Mouse (Mus musculus) spleen, postnatal 14 days (tissue): Measurements from ENCODE around the gene Olfr324.

ENCODE experiments used
- DNase-seq, 2 experiments: peaks; one replicate each; pipeline ENCODE4 v3.0.0; 2021 to 2022; ENCODE audit warnings: low spot score in 2 of 2

Olfr324 gene

GRCm38 (mm10) chr11:58594814-58595213, at the start of gene Olfr324:
TSS of gene Olfr324 (plus strand) at chr11:58595114.
- no peak for DNase-seq

- no peak for DNase-seq
Observed at GRCm38 (mm10) chr11:58546322-58546721, 48.6 kb upstream of the Olfr324 start, which contains the start of gene Olfr329-ps. TSS of gene Olfr329-ps (minus strand) at chr11:58546422.

- no peak for DNase-seq
Observed at GRCm38 (mm10) chr11:58555536-58555935, 39.4 kb upstream of the Olfr324 start, which contains the start of gene Olfr328. TSS of gene Olfr328 (minus strand) at chr11:58555636.

- DNase-seq: no peak
Observed at GRCm38 (mm10) chr11:58570405-58570804, 24.5 kb upstream of the Olfr324 start, which contains the start of gene Olfr224. TSS of gene Olfr224 (minus strand) at chr11:58570553.

GRCm38 (mm10) chr11:58577430-58577829, 17.5 kb upstream of the Olfr324 start, which contains the start of gene Olfr325:
TSS of gene Olfr325 (plus strand) at chr11:58577730.
- DNase-seq: no peak

GRCm38 (mm10) chr11:58578636-58579035, 16.3 kb upstream of the Olfr324 start:
- no peak for DNase-seq

- DNase-seq: peak; percentile 46 to 63
Observed at GRCm38 (mm10) chr11:58587898-58588348, 7.0 kb upstream of the Olfr324 start.

GRCm38 (mm10) chr11:58588620-58589250, 6.2 kb upstream of the Olfr324 start:
- no peak for DNase-seq

GRCm38 (mm10) chr11:58597837-58598236, 2.9 kb downstream of the Olfr324 start:
- DNase-seq: no peak

GRCm38 (mm10) chr11:58602062-58602461, 7.1 kb downstream of the Olfr324 start:
- no peak for DNase-seq

- no peak for DNase-seq
Observed at GRCm38 (mm10) chr11:58602800-58603560, 8.1 kb downstream of the Olfr324 start.

GRCm38 (mm10) chr11:58604688-58605087, 9.8 kb downstream of the Olfr324 start:
- no peak for DNase-seq

- DNase-seq: no peak
Observed at GRCm38 (mm10) chr11:58605228-58605627, 10.3 kb downstream of the Olfr324 start.

- no peak for DNase-seq
Observed at GRCm38 (mm10) chr11:58606177-58606919, 11.4 kb downstream of the Olfr324 start.

- no peak for DNase-seq
Observed at GRCm38 (mm10) chr11:58607030-58607429, 12.1 kb downstream of the Olfr324 start.

GRCm38 (mm10) chr11:58613359-58613758, 18.4 kb downstream of the Olfr324 start:
- no peak for DNase-seq

- DNase-seq: no peak
Observed at GRCm38 (mm10) chr11:58614526-58614925, 19.6 kb downstream of the Olfr324 start.

- DNase-seq: no peak
Observed at GRCm38 (mm10) chr11:58615975-58616374, 21.1 kb downstream of the Olfr324 start, which contains the start of gene 2210407C18Rik. TSS of gene 2210407C18Rik (minus strand) at chr11:58616075.

- no peak for DNase-seq
Observed at GRCm38 (mm10) chr11:58618369-58618768, 23.5 kb downstream of the Olfr324 start.

GRCm38 (mm10) chr11:58618793-58619192, 23.9 kb downstream of the Olfr324 start:
- no peak for DNase-seq

GRCm38 (mm10) chr11:58626146-58626545, 31.2 kb downstream of the Olfr324 start:
- DNase-seq: no peak

GRCm38 (mm10) chr11:58630401-58630800, 35.5 kb downstream of the Olfr324 start, which contains the start of gene Olfr323:
TSS of gene Olfr323 (minus strand) at chr11:58630501.
- no peak for DNase-seq
